Mouse (Mus musculus) embryonic fibroblast, embryonic 13.5 days (primary cell): ENCODE measurements around the gene Wfdc13. TPM values are rescaled to one million over a fixed set of nuclear protein-coding genes. Genes with fewer than 3 reads are reported as not detected.
A peak's percentile ranks its signal among the peaks of the same experiment; 100 is the strongest.
"Not testable (repeated sequence)": the region's sequence is repeated elsewhere in the genome, so short reads cannot be mapped to it uniquely, and the experiment has no call there.

Experiments used
- H3K27ac ChIP-seq: 2 replicates; pipeline ENCODE4 v1.5.1; 2012; ENCODE audit warnings: low read length, control low read depth, inconsistent platforms; ENCODE audit not compliant: insufficient read depth
- H3K4me1 ChIP-seq: 2 replicates; pipeline ENCODE4 v1.6.1; 2011; ENCODE audit warnings: low read length; ENCODE audit not compliant: control insufficient read depth, insufficient read depth
- H3K4me3 ChIP-seq: 2 replicates; pipeline ENCODE4 v1.5.1; 2011; ENCODE audit warnings: mild to moderate bottlenecking, control low read depth, low read length; ENCODE audit not compliant: insufficient read depth
- CTCF ChIP-seq: IDR thresholded peaks from 2 replicates; pipeline ENCODE4 v1.5.1; 2011; ENCODE audit warnings: mild to moderate bottlenecking, control low read depth, low read length, moderate library complexity, borderline replicate concordance; ENCODE audit not compliant: insufficient read depth
- POLR2A ChIP-seq: IDR thresholded peaks from 2 replicates; pipeline ENCODE4 v1.6.1; 2011; ENCODE audit warnings: low read depth, mild to moderate bottlenecking, control low read depth, low read length, moderate library complexity
- polyA plus RNA-seq: library from polyadenylated mRNA; stranded (reverse); fragments of >200 nt; gene quantifications from 2 replicates; pipeline ENCODE4 v1.2.4, GENCODE M21; 2011; ENCODE audit warnings: low read depth; ENCODE audit not compliant: missing spikeins, insufficient read length

Gene Wfdc13
- polyA plus RNA-seq, 1 experiment, result not detected

- no peaks in the 10 kb centered on the region for H3K4me1 ChIP-seq
- no peak for TF ChIP-seq POLR2A
- no peak for TF ChIP-seq CTCF
- no peak overlapping the region for H3K4me3 ChIP-seq
Observed at GRCm38 (mm10) chr2:164705991-164706390, 21.1 kb downstream of the Wfdc13 start.

GRCm38 (mm10) chr2:164715005-164715404 lies 30.1 kb downstream of the Wfdc13 start, which contains the start of gene Spint5:
Gene Spint5, plus strand, starts transcription at chr2:164715305.
- no peaks in the 10 kb centered on the region for H3K4me1 ChIP-seq
- H3K27ac ChIP-seq, result no peak within 1 kb of the TSS
- no peak for TF ChIP-seq POLR2A
- TF ChIP-seq CTCF, result no peak
- no peak within 1 kb of the TSS for H3K4me3 ChIP-seq

More at GRCm38 (mm10) chr2:164705991-164706390, 21.1 kb downstream of the Wfdc13 start:
- H3K27ac ChIP-seq, result no peak overlapping the region

GRCm38 (mm10) chr2:164716194-164716786 lies 31.4 kb downstream of the Wfdc13 start:
- not testable (repeated sequence) for H3K4me3 ChIP-seq, H3K27ac ChIP-seq, H3K4me1 ChIP-seq

- no peak overlapping the region for H3K27ac ChIP-seq
- no peak overlapping the region for H3K4me3 ChIP-seq
- TF ChIP-seq CTCF, result no peak
- no peak for TF ChIP-seq POLR2A
- no peaks in the 10 kb centered on the region for H3K4me1 ChIP-seq
Observed at GRCm38 (mm10) chr2:164723276-164723675, 38.4 kb downstream of the Wfdc13 start.

- no peak for TF ChIP-seq POLR2A
- peak; percentile 21; the same call in 1 of the 2 replicates for TF ChIP-seq CTCF
- H3K4me3 ChIP-seq, result no peak overlapping the region
- H3K4me1 ChIP-seq, result no peaks in the 10 kb centered on the region
- no peak overlapping the region for H3K27ac ChIP-seq
Observed at GRCm38 (mm10) chr2:164725895-164726619, 41.1 kb downstream of the Wfdc13 start.

- Histone ChIP-seq H3K4me1 (peaks cover 6% of the 10 kb centered on the region), H3K4me3 (no peak overlapping the region), H3K27ac (no peak overlapping the region)
- no peak for TF ChIP-seq CTCF
- TF ChIP-seq POLR2A, result no peak
Observed at GRCm38 (mm10) chr2:164731719-164732118, 46.8 kb downstream of the Wfdc13 start.

- TF ChIP-seq POLR2A (no peak), CTCF (no peak)
- Histone ChIP-seq H3K27ac (no peak overlapping the region), H3K4me3 (no peak overlapping the region), H3K4me1 (peaks cover 6% of the 10 kb centered on the region)
Observed at GRCm38 (mm10) chr2:164733259-164733658, 48.4 kb downstream of the Wfdc13 start.

GRCm38 (mm10) chr2:164734839-164735238 lies 49.9 kb downstream of the Wfdc13 start:
- no peak for TF ChIP-seq CTCF
- TF ChIP-seq POLR2A, result no peak
- Histone ChIP-seq H3K27ac (no peak overlapping the region), H3K4me3 (no peak overlapping the region), H3K4me1 (peaks cover 6% of the 10 kb centered on the region)

- TF ChIP-seq CTCF (no peak), POLR2A (no peak)
- peaks cover 6% of the 10 kb centered on the region for H3K4me1 ChIP-seq
- no peak overlapping the region for H3K4me3 ChIP-seq
- H3K27ac ChIP-seq, result no peak overlapping the region
Observed at GRCm38 (mm10) chr2:164735446-164735845, 50.5 kb downstream of the Wfdc13 start.

Other genes with a start within 250 kb of the Wfdc13 start
- gene Sdc4, start 241.2 kb upstream of the Wfdc13 start, polyA plus RNA-seq, result 242 and 248 TPM in 2 replicates
- 23.1 and 23.6 TPM in 2 replicates for gene Sys1, start 228.1 kb upstream of the Wfdc13 start, polyA plus RNA-seq
- gene Gm20458, start 224.1 kb upstream of the Wfdc13 start, polyA plus RNA-seq, result 4.1 and 5.8 TPM in 2 replicates
- not detected in 2 replicates for gene Trp53tg5, start 211.4 kb upstream of the Wfdc13 start, polyA plus RNA-seq
- gene Dbndd2, start 199.0 kb upstream of the Wfdc13 start, polyA plus RNA-seq, result 13.8 and 19.0 TPM in 2 replicates
- 59.6 and 66.3 TPM in 2 replicates for gene Pigt, start 187.6 kb upstream of the Wfdc13 start, polyA plus RNA-seq
- not detected in 2 replicates for gene Wfdc2, start 122.7 kb upstream of the Wfdc13 start, polyA plus RNA-seq
- not detected in 2 replicates for gene Spint3, start 111.6 kb upstream of the Wfdc13 start, polyA plus RNA-seq
- gene Wfdc6a, start 99.7 kb upstream of the Wfdc13 start, polyA plus RNA-seq, result not detected in 2 replicates
- not detected in 2 replicates for gene Eppin, start 91.5 kb upstream of the Wfdc13 start, polyA plus RNA-seq
- not detected in 2 replicates for gene Wfdc6b, start 71.6 kb upstream of the Wfdc13 start, polyA plus RNA-seq
- gene Wfdc8, start 71.5 kb upstream of the Wfdc13 start, polyA plus RNA-seq, result not detected in 2 replicates
- gene Wfdc16, start 46.3 kb upstream of the Wfdc13 start, polyA plus RNA-seq, result not detected in 2 replicates
- gene Wfdc10, start 29.1 kb upstream of the Wfdc13 start, polyA plus RNA-seq, result not detected in 2 replicates
- gene Wfdc9, start 28.5 kb upstream of the Wfdc13 start, polyA plus RNA-seq, result not detected in 2 replicates
- gene Wfdc11, start 11.0 kb upstream of the Wfdc13 start, polyA plus RNA-seq, result not detected in 2 replicates
- not detected in 2 replicates for gene Spint4, start 13.4 kb downstream of the Wfdc13 start, polyA plus RNA-seq
- gene Spint5, start 30.2 kb downstream of the Wfdc13 start, polyA plus RNA-seq, result not detected in 2 replicates
- not detected in 2 replicates for gene Wfdc3, start 60.8 kb downstream of the Wfdc13 start, polyA plus RNA-seq
- 28.7 and 30.8 TPM in 2 replicates for gene Dnttip1, start 60.9 kb downstream of the Wfdc13 start, polyA plus RNA-seq
- gene Ube2c, start 84.8 kb downstream of the Wfdc13 start, polyA plus RNA-seq, result 101 and 146 TPM in 2 replicates
- gene Tnnc2, start 94.9 kb downstream of the Wfdc13 start, polyA plus RNA-seq, result not detected in 2 replicates
- gene Snx21, start 100.7 kb downstream of the Wfdc13 start, polyA plus RNA-seq, result 14.4 and 18.2 TPM in 2 replicates
- gene Acot8, start 119.8 kb downstream of the Wfdc13 start, polyA plus RNA-seq, result 12.1 and 13.5 TPM in 2 replicates
- gene Zswim3, start 120.0 kb downstream of the Wfdc13 start, polyA plus RNA-seq, result 3.7 and 4.1 TPM in 2 replicates
- 10.1 and 12.5 TPM in 2 replicates for gene Zswim1, start 137.6 kb downstream of the Wfdc13 start, polyA plus RNA-seq
- not detected in 2 replicates for gene Spata25, start 143.4 kb downstream of the Wfdc13 start, polyA plus RNA-seq
- 250 and 288 TPM in 2 replicates for gene Ctsa, start 147.8 kb downstream of the Wfdc13 start, polyA plus RNA-seq
- 5.0 and 7.4 TPM in 2 replicates for gene Neurl2, start 148.3 kb downstream of the Wfdc13 start, polyA plus RNA-seq
- 26.5 and 39.5 TPM in 2 replicates for gene Pltp, start 172.6 kb downstream of the Wfdc13 start, polyA plus RNA-seq
- 18.2 and 18.3 TPM in 2 replicates for gene Pcif1, start 194.2 kb downstream of the Wfdc13 start, polyA plus RNA-seq
- gene Zfp335, start 226.7 kb downstream of the Wfdc13 start, polyA plus RNA-seq, result 11.0 and 11.9 TPM in 2 replicates